Mouse (Mus musculus): Measurements from ENCODE around the gene Tenm4. TPM values are rescaled to one million over a fixed set of nuclear protein-coding genes. Genes with fewer than 3 reads are reported as not detected.
A peak's percentile ranks its signal among the peaks of the same experiment; 100 is the strongest.

Tenm4 gene
- polyA plus RNA-seq, 1 experiment from 2014 or later: 39.7 TPM

DNA sequence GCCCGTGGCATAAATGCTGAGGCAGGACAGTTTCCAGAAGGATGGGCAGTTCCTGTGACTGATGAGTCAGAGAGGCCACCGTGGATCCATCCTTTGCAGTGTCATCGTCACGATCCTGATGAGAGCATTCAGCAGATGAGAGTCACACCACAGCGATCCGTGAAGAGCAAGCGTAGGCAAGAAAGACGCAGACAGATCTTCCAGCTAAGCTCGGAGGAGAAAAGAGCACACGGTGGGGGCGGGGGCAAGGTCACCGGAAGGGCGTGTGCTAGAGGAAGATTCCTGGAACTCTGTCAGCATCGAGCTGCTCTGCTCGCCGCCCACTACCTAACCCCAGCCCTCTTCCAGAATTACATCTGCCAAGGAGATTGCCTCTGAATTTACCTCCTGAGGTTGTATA is 323.0 kb downstream of the Tenm4 start:
- no peak overlapping the region for H3K4me3 ChIP-seq (ENCODE audit: low read length)
- H3K9me3 ChIP-seq (ENCODE audit: low read length): no peaks in the 10 kb centered on the region
- H3K27ac ChIP-seq (ENCODE audit: low read length): no peak overlapping the region
- no peaks in the 10 kb centered on the region for H3K36me3 ChIP-seq (ENCODE audit: insufficient read depth, low read length)
- WGBS: 70% methylated on average over 16 of the region's 16 CpGs
- ATAC-seq (ENCODE audit: low FRiP score, low TSS enrichment): no peak
- H3K4me1 ChIP-seq (ENCODE audit: insufficient read depth, low read length): peaks cover 46% of the 10 kb centered on the region
- no peaks in the 10 kb centered on the region for H3K27me3 ChIP-seq (ENCODE audit: insufficient read depth, low read length)
- H3K4me2 ChIP-seq (replicated peaks; ENCODE audit: low read depth, low read length): no peak overlapping the region
- no peak overlapping the region for H3K9ac ChIP-seq (replicated peaks; ENCODE audit: low read length)

DNA sequence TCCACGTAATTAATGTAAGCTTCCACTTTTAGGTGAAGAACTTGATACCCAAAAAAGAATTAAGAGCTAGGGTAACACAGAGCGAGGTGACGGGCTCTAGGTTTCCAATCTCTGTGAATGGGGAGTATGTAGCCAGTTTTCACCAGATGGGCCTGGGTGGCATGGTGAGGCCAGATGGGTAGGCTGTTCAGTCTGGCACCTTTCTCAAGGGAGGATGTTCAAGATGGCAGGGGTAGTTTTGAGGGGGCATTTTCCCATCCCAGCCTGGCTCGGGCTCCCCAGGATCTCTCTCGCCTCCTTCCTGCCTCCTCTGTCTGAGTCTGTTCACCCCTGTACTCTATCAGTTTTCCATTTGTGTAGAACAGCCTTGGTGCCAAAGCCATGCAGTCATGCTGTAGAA is 329.1 kb downstream of the Tenm4 start:
- H3K36me3 ChIP-seq (ENCODE audit: insufficient read depth, low read length): no peaks in the 10 kb centered on the region
- no peak overlapping the region for H3K27ac ChIP-seq (ENCODE audit: low read length)
- no peak for ATAC-seq (ENCODE audit: low FRiP score, low TSS enrichment)
- H3K27me3 ChIP-seq (ENCODE audit: insufficient read depth, low read length): no peaks in the 10 kb centered on the region
- H3K4me2 ChIP-seq (replicated peaks; ENCODE audit: low read depth, low read length): no peak overlapping the region
- peaks cover 17% of the 10 kb centered on the region for H3K4me1 ChIP-seq (ENCODE audit: insufficient read depth, low read length)
- H3K4me3 ChIP-seq (ENCODE audit: low read length): no peak overlapping the region
- WGBS: 83% methylated on average over 5 of the region's 5 CpGs
- H3K9me3 ChIP-seq (ENCODE audit: low read length): no peaks in the 10 kb centered on the region
- no peak overlapping the region for H3K9ac ChIP-seq (replicated peaks; ENCODE audit: low read length)

DNA sequence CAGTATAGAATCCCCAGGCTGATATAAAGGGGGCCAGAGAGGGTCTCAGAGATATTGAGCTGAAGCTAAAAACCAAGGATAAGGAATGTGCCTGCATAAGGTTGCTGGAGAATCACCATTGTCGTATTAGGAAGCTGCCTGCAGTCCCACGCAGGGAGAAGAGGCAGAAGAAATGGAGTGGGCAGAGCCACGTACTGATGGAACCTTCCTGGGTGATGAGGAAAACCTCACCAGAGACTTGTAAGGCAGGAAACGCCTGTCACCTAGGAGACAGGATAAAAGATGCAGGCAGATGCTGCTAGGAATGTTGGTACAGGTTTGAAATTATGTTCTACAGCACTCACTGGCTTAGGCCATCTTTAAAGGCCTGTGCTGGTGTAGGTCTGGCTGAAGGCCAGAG is 329.8 kb downstream of the Tenm4 start:
- Histone ChIP-seq H3K36me3 (ENCODE audit: insufficient read depth, low read length) (no peaks in the 10 kb centered on the region), H3K27ac (ENCODE audit: low read length) (no peak overlapping the region), H3K9me3 (ENCODE audit: low read length) (no peaks in the 10 kb centered on the region), H3K4me2 (replicated peaks; ENCODE audit: low read depth, low read length) (no peak overlapping the region), H3K4me1 (ENCODE audit: insufficient read depth, low read length) (peaks cover 17% of the 10 kb centered on the region), H3K27me3 (ENCODE audit: insufficient read depth, low read length) (no peaks in the 10 kb centered on the region), H3K9ac (replicated peaks; ENCODE audit: low read length) (no peak overlapping the region), H3K4me3 (ENCODE audit: low read length) (no peak overlapping the region)
- 84% methylated on average over 4 of the region's 4 CpGs for WGBS
- no peak for ATAC-seq (ENCODE audit: low FRiP score, low TSS enrichment)

DNA sequence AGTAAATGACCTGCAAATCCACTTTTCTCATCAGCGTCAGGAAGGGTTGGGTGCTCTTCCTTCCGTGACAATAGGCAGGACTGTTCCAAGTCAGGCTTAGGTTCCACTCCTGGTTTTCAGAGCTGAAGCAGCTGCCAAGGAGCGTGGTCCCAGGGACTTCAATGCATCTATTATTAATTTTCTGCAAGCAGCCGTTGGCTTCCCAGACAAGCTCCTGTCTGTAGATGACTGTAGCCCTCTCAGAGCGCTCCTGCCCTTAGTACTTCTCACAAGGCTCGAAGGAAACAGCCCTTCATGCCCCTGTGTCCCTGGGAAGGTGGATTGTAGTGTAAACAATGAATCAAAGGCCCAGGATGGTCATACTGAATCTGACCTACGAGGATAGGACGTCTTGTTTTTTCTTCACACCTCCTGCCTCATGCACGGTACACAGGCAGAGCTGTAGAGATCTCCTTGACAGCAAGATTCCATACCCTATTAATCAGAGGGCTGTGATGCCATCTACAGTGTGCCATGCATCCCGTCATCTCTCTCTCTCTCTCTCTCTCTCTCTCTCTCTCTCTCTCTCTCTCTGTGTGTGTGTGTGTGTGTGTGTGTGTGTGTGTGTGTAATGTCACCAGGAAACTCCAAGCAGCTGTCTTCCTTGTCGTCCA is 331.4 kb downstream of the Tenm4 start:
- no peak overlapping the region for H3K4me3 ChIP-seq (ENCODE audit: low read length)
- peaks cover 13% of the 10 kb centered on the region for H3K4me1 ChIP-seq (ENCODE audit: insufficient read depth, low read length)
- ATAC-seq (ENCODE audit: low FRiP score, low TSS enrichment): peak; percentile 60; the same call in 1 of the 2 replicates
- no peak overlapping the region for H3K9ac ChIP-seq (replicated peaks; ENCODE audit: low read length)
- WGBS: 28% methylated on average over 11 of the region's 11 CpGs
- H3K9me3 ChIP-seq (ENCODE audit: low read length): no peaks in the 10 kb centered on the region
- no peaks in the 10 kb centered on the region for H3K36me3 ChIP-seq (ENCODE audit: insufficient read depth, low read length)
- H3K4me2 ChIP-seq (replicated peaks; ENCODE audit: low read depth, low read length): no peak overlapping the region
- H3K27me3 ChIP-seq (ENCODE audit: insufficient read depth, low read length): no peaks in the 10 kb centered on the region
- no peak overlapping the region for H3K27ac ChIP-seq (ENCODE audit: low read length)

DNA sequence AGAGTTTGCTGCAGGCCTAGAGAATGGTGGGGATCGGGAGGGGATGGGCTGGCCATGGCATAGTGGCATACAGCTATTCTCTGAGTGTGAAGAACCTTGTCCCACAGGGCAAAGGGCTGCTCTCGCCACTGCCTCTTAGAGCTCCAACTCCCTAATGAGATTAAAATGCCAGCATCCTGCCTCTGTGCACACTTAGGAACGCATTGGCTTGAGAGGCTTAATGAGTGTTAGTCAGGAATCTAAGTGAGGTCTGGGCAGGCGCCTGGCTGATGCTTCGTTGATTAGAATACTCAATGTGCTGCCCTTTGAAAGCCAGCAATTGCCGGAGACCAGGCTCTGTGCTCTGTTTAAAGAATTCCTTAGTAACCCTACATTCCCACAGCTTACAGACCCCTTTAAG is 334.5 kb downstream of the Tenm4 start:
- Histone ChIP-seq H3K9ac (replicated peaks; ENCODE audit: low read length) (no peak overlapping the region), H3K27me3 (ENCODE audit: insufficient read depth, low read length) (no peaks in the 10 kb centered on the region), H3K4me1 (ENCODE audit: insufficient read depth, low read length) (peaks cover 13% of the 10 kb centered on the region), H3K27ac (ENCODE audit: low read length) (no peak overlapping the region), H3K4me3 (ENCODE audit: low read length) (no peak overlapping the region), H3K36me3 (ENCODE audit: insufficient read depth, low read length) (no peaks in the 10 kb centered on the region), H3K4me2 (replicated peaks; ENCODE audit: low read depth, low read length) (no peak overlapping the region), H3K9me3 (ENCODE audit: low read length) (no peaks in the 10 kb centered on the region; the same call in 1 of the 2 replicates)
- WGBS: 68% methylated on average over 6 of the region's 6 CpGs
- no peak for ATAC-seq (ENCODE audit: low FRiP score, low TSS enrichment)

DNA sequence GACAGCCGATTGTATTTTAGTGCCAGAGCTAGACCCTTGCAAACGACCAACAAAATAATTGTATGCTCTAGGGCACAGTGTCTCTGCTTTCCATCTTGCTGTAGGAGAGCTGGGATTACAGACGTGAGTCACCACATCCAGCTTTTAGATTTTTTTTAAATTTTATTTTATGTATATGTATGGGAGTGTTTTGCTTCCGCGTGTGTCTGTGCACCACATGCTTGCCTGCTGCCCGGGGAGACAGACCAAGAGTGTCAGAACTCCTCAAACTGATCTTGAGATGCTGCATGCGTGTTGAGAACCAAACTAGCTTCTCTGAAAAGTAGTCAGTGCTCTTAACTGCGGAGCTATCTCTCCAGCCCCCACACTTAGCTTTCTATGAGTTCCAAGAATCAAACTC is 336.0 kb downstream of the Tenm4 start:
- Histone ChIP-seq H3K36me3 (ENCODE audit: insufficient read depth, low read length) (no peaks in the 10 kb centered on the region), H3K4me1 (ENCODE audit: insufficient read depth, low read length) (peaks cover 19% of the 10 kb centered on the region), H3K9me3 (ENCODE audit: low read length) (no peaks in the 10 kb centered on the region; the same call in 1 of the 2 replicates), H3K27ac (ENCODE audit: low read length) (no peak overlapping the region), H3K4me2 (replicated peaks; ENCODE audit: low read depth, low read length) (no peak overlapping the region), H3K9ac (replicated peaks; ENCODE audit: low read length) (no peak overlapping the region), H3K4me3 (ENCODE audit: low read length) (no peak overlapping the region), H3K27me3 (ENCODE audit: insufficient read depth, low read length) (no peaks in the 10 kb centered on the region)
- no peak for ATAC-seq (ENCODE audit: low FRiP score, low TSS enrichment)
- WGBS: 92% methylated on average over 8 of the region's 8 CpGs

DNA sequence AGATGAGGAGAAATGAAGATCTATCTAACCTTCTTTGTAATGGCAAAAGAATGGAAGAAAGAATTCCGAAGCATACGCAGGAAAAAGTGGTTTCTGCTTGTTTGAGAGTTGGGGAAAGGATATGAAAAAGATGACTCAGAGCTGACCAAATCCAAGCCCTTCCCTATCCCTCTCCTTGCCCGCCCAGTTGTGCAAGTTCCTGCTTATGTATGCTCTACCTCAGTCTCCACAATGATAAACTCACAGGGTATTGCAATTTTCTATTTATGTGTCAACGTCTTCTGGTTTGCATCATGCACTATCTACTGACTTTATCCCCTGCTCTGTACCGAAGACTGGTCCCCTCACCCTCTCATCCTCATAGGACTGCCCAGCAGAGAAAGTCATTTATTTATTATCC is 339.4 kb downstream of the Tenm4 start:
- Histone ChIP-seq H3K27me3 (ENCODE audit: insufficient read depth, low read length) (no peaks in the 10 kb centered on the region), H3K4me2 (replicated peaks; ENCODE audit: low read depth, low read length) (no peak overlapping the region), H3K4me1 (ENCODE audit: insufficient read depth, low read length) (peaks cover 16% of the 10 kb centered on the region), H3K27ac (ENCODE audit: low read length) (0 out of 2 replicates have a peak overlapping the region, but pooled peaks have one; percentile 3), H3K36me3 (ENCODE audit: insufficient read depth, low read length) (no peaks in the 10 kb centered on the region), H3K4me3 (ENCODE audit: low read length) (no peak overlapping the region), H3K9me3 (ENCODE audit: low read length) (no peaks in the 10 kb centered on the region; the same call in 1 of the 2 replicates), H3K9ac (replicated peaks; ENCODE audit: low read length) (no peak overlapping the region)
- 84% methylated on average over 5 of the region's 5 CpGs for WGBS
- ATAC-seq (ENCODE audit: low FRiP score, low TSS enrichment): no peak

DNA sequence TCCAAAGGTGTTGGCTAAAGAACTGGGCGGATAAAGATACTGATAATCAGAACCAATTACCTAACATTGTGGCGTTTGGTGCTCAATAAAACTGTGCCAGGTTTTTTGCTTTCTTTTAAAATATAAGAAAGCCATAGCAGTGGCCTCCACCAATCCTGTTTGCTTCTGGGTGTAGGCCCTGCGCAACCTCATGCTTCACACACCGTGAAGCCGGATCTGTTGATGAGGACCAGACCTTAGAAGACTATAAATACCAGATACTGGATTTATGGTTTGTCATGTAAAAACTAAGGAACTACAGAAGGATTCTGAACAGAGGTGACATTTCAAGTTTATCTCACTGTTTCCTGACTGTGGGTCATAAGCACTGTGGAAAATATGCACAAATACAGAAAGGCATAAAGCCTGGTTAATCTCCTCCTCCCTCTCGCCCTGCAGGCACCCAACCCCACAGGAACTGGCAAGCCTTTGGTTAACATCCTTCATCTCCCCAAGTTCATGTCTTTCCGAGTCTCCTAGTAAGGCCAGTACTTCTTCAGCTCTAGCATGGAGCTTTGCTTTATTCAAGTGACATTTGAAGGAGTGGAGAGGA is 340.1 kb downstream of the Tenm4 start:
- H3K9me3 ChIP-seq (ENCODE audit: low read length): no peaks in the 10 kb centered on the region; the same call in 1 of the 2 replicates
- H3K36me3 ChIP-seq (ENCODE audit: insufficient read depth, low read length): no peaks in the 10 kb centered on the region
- H3K4me1 ChIP-seq (ENCODE audit: insufficient read depth, low read length): peaks cover 16% of the 10 kb centered on the region
- 57% methylated on average over 7 of the region's 7 CpGs for WGBS
- no peak overlapping the region for H3K4me3 ChIP-seq (ENCODE audit: low read length)
- H3K27ac ChIP-seq (ENCODE audit: low read length): peak overlapping the region; percentile 26
- no peak overlapping the region for H3K9ac ChIP-seq (replicated peaks; ENCODE audit: low read length)
- H3K4me2 ChIP-seq (replicated peaks; ENCODE audit: low read depth, low read length): no peak overlapping the region
- no peak for ATAC-seq (ENCODE audit: low FRiP score, low TSS enrichment)
- H3K27me3 ChIP-seq (ENCODE audit: insufficient read depth, low read length): no peaks in the 10 kb centered on the region

DNA sequence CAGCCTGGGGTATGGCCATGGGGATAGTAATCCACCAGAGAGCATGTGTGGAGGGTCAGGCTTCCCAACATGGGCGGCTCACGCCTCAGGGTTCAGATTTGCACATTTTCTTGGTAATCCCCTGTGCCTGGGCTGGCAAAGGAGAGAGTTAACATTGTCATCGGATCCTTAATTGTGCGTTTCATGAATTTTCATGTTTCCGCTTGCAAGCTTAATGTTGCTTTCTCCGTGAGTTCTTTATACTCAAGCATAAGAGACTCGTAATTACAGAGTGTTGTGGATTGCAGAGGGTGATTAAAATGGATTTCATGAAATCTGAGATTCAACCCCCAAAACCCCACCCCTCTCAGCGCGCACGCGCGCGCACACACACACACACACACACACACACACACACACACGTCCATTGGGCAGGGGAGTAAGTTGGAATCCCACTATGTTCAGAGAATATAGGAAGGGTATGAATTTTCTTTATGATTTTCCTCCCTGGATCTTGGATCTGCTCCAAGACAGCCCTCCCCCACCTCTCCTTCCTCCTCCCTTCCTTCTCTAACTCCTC is 341.0 kb downstream of the Tenm4 start:
- Histone ChIP-seq H3K27ac (ENCODE audit: low read length) (peak overlapping the region; percentile 62), H3K27me3 (ENCODE audit: insufficient read depth, low read length) (no peaks in the 10 kb centered on the region), H3K4me3 (ENCODE audit: low read length) (no peak overlapping the region), H3K36me3 (ENCODE audit: insufficient read depth, low read length) (no peaks in the 10 kb centered on the region), H3K4me1 (ENCODE audit: insufficient read depth, low read length) (peaks cover 16% of the 10 kb centered on the region), H3K9ac (replicated peaks; ENCODE audit: low read length) (no peak overlapping the region), H3K9me3 (ENCODE audit: low read length) (peaks cover 2% of the 10 kb centered on the region; the same call in 1 of the 2 replicates), H3K4me2 (replicated peaks; ENCODE audit: low read depth, low read length) (0 out of 2 replicates have a peak overlapping the region, but pooled peaks have one; percentile 6)
- peak; percentile 61; the same call in 1 of the 2 replicates for ATAC-seq (ENCODE audit: low FRiP score, low TSS enrichment)
- WGBS: 67% methylated on average over 14 of the region's 14 CpGs

DNA sequence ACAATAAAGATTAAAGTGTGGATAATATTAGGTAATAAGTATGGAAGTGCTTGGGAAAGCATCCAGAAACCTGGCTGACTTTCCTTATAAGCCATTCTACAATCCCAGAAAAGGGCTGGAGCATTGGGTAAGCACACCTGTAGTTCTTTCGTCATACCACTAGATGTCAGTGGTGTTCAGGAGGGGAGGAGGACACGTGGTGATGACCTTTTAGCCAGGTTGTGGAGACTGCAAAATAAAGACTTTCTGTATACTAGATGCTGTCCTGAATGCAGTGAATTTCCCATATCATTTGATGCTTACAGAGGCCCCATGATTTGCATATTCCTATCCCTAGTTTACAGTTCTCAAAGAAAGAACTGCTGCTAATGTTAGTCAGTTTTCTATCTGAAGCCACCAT is 348.2 kb downstream of the Tenm4 start:
- ATAC-seq (ENCODE audit: low FRiP score, low TSS enrichment): no peak
- 5% methylated on average over 2 of the region's 2 CpGs for WGBS

More for the DNA sequence above, 348.2 kb downstream of the Tenm4 start:
- Histone ChIP-seq H3K27me3 (ENCODE audit: insufficient read depth, low read length) (no peaks in the 10 kb centered on the region), H3K9me3 (ENCODE audit: low read length) (peaks cover 3% of the 10 kb centered on the region; the same call in 1 of the 2 replicates), H3K4me1 (ENCODE audit: insufficient read depth, low read length) (peaks cover 8% of the 10 kb centered on the region), H3K27ac (ENCODE audit: low read length) (no peak overlapping the region), H3K9ac (replicated peaks; ENCODE audit: low read length) (no peak overlapping the region), H3K36me3 (ENCODE audit: insufficient read depth, low read length) (no peaks in the 10 kb centered on the region), H3K4me2 (replicated peaks; ENCODE audit: low read depth, low read length) (no peak overlapping the region), H3K4me3 (ENCODE audit: low read length) (no peak overlapping the region)

All from kidney, embryonic 16.5 days (tissue).